Mouse (Mus musculus): ENCODE results near the gene Veph1.

GRCm38 (mm10) chr3:66162612-66163011 lies 134.0 kb downstream of the Veph1 start:
- TF ChIP-seq POLR2A (IDR thresholded peaks at IDR 0.05; ENCODE audit: low read depth, low read length) (no peak), CTCF (conservative IDR thresholded peaks at IDR 0.05; ENCODE audit: insufficient read depth, insufficient read length, low read depth, low read length) (no peak)
